Mouse (Mus musculus) olfactory bulb, adult 2 months (tissue): ENCODE results near the gene Commd3.

Experiments used
- CTCF ChIP-seq: fragments of 200-500 bp; IDR thresholded peaks from 2 replicates; pipeline ENCODE4 v1.5.1; 2012; ENCODE audit warnings: low read depth, mild to moderate bottlenecking, low read length, moderate library complexity; ENCODE audit not compliant: insufficient read depth
- POLR2A ChIP-seq: fragments of 200-500 bp; IDR thresholded peaks from 2 replicates; pipeline ENCODE4 v1.6.1; 2012; ENCODE audit warnings: mild to moderate bottlenecking, low read depth, low read length, moderate library complexity; ENCODE audit not compliant: insufficient read depth

- no peak for TF ChIP-seq CTCF
- no peak for TF ChIP-seq POLR2A
These were observed 27.3 kb downstream of the Commd3 start for GRCm38 (mm10) chr2:18699401-18699990.
